Mouse (Mus musculus) right cerebral cortex, postnatal 10 days (tissue): ENCODE measurements around the gene Brd7.

Experiments
- DNase-seq, 2 experiments: peaks; one replicate each; pipeline ENCODE4 v3.0.0; 2021; ENCODE audit warnings: low spot score in 2 of 2

The Brd7 gene

DNA sequence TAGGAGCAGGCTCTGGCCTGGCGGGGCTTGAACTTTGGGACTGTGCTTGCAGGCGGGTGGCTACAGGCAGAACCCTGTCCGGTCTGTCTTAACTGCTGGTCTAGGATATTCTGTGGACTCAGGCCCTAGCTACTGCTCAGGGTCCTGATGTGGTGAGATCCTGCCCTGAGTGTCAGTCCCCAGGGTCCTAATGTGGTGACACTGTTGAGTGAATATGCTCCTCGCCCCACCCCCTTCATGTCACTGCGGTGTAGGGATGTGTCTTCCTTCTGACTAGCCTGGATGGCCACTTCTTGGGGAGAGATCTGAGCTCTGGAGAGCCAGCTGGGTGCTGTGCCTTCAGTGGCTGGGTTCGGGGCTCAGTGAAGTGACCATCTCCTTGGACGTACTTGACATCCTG is 52.1 kb downstream of the Brd7 start:
- DNase-seq: no peak

GRCm38 (mm10) chr8:88309274-88309873 is 52.6 kb downstream of the Brd7 start:
- DNase-seq: no peak

GRCm38 (mm10) chr8:88307736-88308135 is 54.3 kb downstream of the Brd7 start:
- no peak for DNase-seq

DNA sequence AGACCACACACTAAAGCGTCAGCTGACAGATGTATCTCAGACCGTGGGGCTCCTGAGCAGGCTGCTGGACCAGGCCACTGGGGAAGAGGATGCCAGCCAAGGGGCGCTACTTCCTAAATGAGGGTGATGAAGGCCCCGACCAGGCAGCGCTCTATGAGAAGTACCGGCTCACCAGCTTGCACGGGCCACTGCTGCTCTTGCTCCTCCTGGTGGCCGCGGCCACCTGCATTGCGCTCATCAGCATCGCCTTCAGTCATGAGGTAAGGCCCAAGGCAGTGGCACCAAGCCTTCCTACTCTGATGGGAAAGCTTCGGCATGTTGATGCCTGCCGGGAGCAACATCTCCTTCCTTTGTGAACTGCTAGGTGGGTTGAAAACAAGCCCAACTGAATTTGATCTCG is 55.5 kb downstream of the Brd7 start:
- DNase-seq: no peak

DNA sequence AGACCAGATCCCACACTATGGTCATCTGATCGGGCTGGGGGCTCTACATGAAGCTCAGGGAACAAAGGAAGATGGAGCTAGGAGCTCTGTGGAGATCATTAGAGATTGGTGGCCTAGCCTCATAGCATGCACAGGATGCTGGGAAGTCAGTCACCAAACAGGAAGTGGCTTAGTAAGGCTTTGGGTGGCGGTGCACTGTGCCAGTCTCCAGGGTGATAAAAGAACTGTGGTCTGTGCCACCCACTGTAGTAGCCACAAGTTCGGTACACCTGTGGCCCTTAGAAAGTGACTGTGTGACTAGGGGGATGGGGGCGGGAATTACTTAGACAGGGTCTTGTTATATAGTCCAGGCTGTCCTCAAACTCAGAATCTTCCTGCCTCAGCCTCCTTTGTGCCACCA is 56.2 kb downstream of the Brd7 start:
- DNase-seq: no peak

DNA sequence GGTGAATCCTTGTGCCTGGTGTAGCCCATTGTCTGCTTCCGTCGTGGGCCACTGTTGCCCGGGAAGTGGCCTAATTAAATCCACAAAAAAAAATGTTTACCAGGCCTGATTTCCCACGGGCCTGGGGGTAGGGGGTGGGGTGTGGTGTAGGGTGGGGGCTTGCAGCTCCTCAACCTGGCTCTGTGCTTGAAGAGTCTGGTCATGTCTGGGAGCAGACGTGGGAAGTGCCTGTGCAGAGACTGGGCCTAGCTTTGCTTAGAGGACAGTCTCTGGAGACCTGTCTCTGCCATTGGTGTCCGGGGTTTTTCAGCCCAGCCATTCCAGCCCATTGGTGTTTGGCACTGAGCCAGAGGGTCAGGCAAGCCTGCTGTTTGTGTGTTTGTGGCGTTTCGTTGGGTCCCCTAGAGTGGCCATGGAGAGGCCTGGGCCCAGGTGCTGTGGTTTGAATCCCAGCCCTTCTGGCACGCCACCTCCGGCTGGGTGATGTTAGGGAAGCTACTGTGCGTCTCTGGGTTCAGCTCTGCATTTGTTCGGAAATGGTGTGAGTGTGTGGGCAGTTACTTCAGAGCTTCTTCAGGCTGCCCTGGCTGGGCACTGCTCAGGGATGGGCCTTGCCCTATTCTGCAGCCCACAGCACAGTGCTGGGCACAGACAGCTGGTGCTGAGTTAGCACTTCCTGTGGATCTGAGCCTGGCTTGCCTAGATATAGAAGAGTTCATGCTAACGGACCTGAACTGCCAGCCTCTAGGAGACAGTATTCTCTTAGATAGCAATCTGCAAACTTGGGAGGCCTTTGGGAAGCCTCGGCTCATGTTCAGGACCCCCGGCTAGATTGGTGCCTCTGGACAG is 60.2 kb downstream of the Brd7 start:
- DNase-seq: no peak

- DNase-seq: peak; percentile 47
Measured at GRCm38 (mm10) chr8:88299907-88300603, 61.9 kb downstream of the Brd7 start.

DNA sequence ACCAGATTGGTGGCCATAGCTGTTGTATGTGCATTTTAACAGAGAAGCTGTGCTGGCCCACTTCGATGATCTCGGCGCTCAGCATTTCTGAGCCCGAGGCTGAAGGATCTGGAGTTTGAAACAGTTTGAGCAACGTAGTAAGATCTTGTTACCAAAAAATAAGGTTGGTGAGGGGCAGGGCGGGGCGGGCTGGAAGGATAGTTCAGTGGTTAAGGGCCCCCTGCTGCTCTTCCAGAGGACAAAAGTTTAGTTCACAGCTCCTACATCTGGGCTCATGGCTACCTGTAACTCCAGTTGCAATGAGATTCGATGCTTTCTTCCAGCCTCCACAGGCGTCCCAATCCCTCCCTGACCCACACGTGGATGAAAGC is 63.3 kb downstream of the Brd7 start:
- no peak for DNase-seq

GRCm38 (mm10) chr8:88297976-88298732 is 63.8 kb downstream of the Brd7 start:
- DNase-seq: no peak

DNA sequence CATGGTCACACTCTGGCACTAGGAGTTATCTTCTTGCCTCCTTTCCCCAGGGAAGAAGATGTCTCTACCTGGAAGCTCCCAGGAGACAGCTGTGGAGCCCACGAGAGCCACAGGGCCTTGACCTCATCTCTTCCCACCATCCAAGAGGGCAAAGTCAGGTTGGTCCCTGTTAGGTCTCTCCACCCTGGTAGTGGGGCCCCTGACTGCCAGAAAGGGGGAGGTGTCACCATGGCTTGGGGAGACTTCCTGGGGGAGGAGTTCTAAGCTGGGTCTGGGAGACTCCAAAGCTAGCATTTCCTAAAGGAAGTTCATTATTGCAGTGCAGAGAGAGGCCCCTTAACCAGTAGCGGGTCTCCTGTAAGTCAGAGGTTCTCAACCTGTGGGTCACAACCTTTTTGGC is 67.0 kb downstream of the Brd7 start:
- DNase-seq: no peak

GRCm38 (mm10) chr8:88293590-88294356 is 68.2 kb downstream of the Brd7 start:
- no peak for DNase-seq

DNA sequence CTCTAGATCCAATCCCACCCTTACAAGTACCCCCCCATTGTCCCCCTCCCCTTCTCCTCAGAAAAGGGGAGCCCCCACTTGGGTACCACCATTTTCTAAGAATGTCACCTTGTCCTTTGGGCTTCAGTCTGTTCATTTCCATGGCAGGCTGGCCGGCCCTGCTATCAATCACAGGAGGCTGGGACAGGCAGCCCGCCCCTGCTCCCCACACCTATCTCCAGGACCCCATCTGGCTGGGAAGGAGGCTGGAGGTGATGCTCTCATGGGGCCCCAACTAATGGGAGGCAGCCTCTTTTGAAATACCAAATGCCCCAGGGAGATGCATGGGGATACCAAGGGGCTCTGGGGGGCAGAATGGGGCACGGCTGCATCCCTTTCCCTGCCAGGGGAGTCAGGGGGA is 69.1 kb downstream of the Brd7 start:
- DNase-seq: no peak

DNA sequence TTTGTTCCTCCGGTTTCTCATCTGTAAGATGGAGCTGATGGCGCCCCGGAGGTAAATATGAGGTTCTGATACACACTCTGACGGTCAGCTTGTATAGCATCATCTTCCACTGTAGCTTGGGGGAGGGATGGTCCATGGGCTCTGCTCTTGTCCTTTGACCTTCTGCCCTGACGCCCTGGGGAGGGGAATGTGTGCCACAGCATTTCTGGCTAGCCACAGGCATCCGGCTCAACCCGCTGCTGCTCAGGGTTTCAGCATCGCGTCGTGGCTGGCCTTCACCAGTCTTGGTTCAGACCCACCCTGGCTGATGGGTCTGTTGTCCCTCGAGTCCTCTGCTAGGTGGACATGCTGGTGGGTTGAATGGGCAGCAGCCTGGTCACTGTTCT is 70.7 kb downstream of the Brd7 start:
- DNase-seq: no peak

DNA sequence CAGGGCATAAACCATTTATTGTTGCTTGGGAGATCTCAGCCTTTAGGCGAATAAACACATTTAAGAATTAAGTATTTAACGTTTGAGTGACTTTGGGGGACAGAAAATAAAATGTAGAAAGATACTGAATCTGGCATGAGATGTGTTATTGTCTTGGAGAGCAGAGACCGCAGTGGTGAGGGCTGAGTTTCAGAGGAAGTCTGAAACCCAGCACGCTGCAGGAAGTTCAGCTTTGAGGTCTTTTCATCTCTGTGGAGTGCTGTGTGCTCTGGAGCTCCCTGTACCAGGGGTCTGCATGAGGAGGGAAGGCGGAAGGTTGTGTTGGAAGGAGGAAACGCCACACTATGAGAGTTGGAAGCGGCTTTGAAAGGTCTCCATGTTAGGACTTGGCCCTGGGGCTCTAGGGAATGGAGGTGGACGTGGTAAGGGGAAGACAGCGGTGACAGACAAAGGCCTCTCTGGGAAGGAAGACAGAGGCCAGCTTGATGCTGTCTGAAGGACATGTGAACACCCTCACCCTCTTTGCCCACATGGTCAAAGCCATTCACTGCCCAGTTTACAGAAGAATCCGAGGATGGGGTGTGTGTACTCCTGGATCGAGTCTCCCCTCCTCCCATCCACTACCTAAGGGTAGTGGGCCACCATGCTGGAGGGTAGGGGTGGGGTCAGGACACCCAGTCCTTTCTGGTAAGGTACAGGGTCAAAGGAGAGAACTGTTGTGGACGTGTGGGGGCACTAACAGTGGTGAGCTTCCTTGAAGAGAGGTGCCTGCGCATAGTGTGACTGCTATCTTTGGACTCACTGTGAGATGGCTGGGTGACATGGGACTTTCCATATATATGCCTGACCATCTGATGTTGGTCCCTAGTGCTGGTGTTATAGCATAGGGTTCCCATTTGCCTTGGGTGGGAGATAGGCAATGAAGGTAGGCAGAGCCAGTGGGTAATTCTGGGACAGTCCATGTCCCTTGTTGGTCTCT is 71.4 kb downstream of the Brd7 start:
- DNase-seq: no peak

DNA sequence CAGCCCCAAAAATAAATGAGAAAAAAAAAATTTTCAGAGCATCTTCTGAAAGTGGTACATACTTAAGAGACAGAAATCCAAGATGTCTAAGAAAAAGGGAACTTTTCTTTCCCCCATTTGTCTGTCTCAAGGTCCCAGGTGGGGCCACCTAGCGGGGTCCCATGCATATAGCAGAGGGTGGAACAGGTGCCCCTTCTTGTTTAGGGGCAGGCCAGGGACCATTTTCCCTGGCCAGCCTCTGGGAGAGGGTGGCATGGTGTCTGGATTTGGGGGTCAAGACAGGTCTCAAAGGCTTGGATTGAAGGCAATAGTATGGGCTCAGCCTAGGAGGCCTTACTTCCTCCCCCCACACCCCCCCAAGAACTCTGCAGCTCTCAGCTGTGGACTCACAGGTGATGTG is 72.1 kb downstream of the Brd7 start:
- no peak for DNase-seq

DNA sequence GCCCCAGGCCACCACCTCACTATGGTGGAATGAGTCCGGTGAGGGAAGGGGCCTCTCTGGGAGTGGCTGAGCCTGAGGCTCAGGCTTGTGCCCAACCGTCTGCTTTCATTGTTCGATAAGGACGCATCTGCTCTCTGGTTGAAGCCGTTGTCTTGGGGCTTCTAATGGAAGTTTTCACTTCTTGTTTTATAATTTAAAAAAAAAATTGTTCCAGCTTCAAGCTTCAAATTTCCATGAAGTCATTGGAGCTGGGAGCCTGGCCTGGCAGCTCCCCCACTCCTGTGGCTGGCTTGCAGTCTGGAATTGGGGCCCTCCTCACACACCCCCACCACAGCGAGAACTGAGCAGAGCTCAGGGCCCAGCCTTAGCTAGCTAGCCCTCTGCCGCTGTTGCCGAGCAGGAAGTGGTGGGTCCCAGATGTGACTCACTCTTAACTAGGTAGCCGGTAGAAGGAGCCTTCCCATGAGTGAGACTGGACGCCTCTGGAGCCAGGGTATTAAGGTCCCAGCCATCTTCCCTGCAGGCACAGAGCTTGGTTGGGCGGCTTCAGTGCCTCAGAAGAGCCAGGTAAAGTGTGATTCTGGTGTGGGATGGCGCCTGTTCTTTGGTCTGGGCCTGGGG is 73.3 kb downstream of the Brd7 start:
- DNase-seq: no peak

DNA sequence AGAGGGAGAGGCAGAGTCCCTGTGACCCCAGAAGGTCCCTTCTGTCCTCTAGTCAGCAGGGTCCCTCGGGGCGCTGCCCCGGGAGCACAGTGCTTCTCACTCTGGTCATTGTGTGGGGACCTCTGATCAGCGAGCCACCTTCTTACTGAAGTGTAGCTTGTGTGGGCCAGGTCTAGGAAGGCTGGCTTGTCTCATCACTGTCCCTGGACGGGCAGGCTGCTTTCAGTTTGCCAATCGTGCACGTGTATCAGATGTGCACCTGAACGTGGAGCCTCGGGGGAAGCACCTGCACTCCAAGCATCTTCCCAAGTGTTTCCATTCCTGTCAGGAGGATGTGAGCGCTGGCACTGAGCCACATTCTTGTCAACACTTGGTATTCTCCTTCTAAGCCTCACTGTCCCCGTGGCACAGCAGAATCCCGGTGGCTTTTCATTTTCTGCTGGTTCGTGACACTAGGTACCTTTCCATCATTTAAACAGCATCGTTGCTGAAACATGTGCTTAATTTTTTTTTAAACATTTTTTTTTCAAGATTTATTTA is 75.5 kb downstream of the Brd7 start:
- no peak for DNase-seq

DNA sequence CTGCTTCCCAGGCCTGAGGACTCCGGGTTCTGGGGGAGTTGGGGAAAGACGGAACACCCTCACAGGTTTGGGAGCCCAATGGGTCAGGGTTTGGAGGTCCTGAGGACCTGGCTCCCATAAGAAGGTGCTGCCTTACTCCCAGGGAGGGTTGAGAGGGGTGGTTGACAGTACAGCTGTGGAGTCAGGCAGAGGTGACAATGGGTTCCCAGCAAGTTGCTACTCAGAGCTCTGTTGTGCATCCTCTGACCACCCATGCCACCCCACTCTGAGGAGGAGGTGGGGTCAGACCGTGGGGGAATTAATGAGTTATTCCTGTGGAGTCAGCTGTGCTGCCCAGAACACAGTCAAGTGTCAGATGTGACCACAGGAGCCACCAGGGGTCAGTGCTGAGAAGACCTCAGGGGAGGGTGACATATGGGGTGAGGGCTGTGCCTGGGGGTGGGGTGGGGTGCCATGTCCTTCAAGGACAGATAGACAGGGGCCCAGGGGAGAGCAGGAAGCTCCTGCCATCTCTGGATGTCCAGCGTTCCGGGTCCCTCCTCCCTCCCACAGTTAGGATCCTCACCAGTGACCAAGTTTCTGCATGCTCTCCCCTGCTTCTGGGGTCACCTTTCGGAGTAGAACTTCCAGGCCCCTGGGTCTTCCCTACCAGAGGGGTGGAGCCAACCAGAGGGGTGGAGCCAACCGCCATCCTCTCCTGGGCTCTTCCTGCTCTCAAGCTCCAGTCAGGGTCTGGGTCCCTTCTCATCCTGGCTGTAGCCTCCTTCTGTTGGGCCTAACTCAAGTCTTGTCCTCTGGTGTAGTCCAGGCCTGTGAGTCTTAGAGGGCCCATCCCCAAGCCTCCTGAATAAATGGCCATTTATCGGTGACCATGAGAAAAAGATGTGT is 76.3 kb downstream of the Brd7 start:
- DNase-seq: no peak

GRCm38 (mm10) chr8:88284738-88285137 is 77.3 kb downstream of the Brd7 start:
- DNase-seq: no peak
